Mouse (Mus musculus) T-cell, adult 2 months (primary cell): ENCODE data around the gene Atpaf1.

Experiments
- DNase-seq: peaks from one replicate; pipeline ENCODE4 v3.0.0; 2022; ENCODE audit warnings: low spot score

Gene Atpaf1

DNA sequence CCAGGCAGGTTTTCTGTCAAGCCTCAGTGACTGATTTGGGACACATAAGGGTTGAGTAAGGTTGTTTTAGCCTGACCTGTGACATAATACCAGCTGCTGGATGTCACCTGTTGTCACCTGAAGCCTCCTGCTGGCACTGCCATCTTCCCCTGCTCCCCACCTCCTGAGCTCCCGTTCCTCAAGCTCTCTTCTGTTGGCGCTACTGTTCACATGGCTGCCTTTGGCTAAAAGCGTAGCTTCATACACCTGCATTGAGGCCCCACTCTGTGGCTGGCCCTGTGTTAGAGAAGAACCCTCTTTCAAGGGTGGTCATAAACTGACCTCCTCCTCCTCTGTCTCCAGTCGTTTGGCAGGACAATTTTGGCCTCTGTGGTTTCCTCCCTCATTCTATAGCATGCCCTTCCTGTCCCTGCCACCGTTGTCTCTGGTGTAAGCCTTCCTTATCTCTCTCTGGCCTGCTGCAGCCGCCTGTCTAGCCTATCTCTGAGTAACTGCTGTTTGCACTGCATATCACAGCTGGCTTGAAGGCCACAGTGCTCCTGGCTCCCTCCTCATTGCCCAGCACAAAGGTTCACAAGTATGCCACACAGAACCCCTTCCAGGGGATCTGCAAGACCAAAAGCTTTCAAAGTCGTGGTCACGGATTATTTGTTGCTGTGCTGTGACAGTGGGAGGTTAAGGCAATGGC lies 64.5 kb downstream of the Atpaf1 start:
- no peak for DNase-seq

GRCm38 (mm10) chr4:115850111-115850510 lies 65.5 kb downstream of the Atpaf1 start:
- no peak for DNase-seq

- no peak for DNase-seq
These were observed 66.0 kb downstream of the Atpaf1 start for GRCm38 (mm10) chr4:115850631-115851030.

- DNase-seq: no peak
These were observed 67.0 kb downstream of the Atpaf1 start for GRCm38 (mm10) chr4:115851569-115851968.

DNA sequence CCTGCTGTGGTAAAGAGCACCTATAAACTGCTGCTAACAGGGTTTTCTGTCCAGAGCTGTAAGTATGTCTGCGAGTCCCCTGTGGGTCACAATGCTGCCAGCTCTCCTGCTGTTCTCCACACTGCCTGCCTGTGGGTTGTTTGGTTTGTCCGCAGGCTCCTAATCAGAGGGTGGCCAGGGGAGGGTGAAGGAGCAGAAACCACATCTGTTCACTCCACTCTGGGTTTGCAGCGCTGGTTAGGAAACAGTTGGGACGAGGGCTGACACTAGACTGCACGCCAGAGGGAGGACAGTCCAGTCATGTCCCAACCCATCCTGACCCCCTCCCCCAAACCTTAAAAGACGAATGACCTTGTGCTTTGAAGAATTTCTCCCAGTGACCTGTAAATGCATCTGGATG lies 70.5 kb downstream of the Atpaf1 start:
- no peak for DNase-seq

- DNase-seq: no peak
These were observed 71.0 kb downstream of the Atpaf1 start for GRCm38 (mm10) chr4:115855609-115856008.

DNA sequence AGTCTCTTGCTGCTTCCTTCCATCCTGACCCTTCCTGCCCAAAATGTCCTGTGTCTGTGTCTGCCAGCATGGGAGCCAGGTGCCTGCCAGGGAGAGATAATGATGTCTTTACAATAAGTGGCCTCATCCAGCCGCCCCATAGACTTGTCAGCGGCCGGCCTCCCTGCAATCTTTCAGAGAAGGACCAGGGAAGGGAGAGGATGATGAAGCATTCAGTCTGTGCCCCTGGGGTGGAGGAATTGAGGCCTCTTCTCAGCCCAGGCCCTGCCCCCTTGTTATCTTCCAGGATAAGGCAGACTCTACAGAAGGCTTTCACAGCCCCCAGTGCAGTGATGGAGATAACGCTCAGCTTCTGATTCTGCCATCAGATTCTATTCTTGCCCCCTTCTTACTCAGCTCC lies 71.7 kb downstream of the Atpaf1 start:
- DNase-seq: no peak

DNA sequence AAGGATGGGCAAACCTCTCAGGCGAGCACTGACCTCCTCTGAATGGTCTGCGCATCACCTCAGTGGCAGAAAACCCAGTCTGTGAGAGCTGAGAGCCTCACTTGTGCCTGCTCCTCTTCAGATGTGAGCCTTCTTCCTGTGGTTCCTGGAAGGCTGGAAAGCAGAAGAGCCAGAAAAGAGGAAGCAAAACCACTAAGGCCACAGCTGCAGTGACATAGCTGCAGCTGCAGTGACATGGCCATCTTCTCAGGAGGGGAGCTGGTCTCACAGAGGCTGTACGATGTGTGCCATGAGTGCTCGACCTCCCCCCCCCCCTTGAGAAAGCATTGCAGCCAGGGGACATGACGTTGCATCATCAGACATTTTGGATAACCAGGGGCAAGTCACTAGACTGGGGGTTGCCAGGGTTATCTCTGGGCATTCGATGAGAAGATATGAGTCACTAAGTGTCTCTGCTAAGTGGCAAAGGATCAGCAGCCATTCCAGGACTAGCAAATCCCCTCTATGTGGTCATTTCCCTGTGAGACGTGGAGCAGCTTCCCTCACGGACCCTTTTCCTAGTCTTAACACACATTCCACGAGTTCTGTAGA lies 72.8 kb downstream of the Atpaf1 start:
- no peak for DNase-seq

- DNase-seq: no peak
These were observed 78.7 kb downstream of the Atpaf1 start for GRCm38 (mm10) chr4:115863352-115863751.

DNA sequence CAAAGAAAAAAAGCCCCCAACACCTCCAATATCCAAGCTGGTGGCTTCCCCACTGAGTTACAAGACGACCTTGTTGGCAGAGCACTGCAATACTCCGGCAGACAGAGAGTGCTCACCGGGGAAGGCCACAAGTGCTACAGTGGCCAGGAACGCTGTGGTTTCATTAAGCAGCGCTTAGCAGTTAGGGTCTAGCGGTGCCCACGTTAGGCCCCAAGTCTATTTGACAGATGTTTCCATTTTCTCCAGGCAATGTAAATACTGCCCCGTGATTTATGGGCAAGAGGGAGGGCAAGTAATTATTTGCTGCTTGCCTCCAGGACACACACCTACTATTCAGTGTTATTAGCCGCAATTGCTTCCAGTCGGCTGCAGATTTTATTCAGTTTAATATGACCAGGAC lies 79.3 kb downstream of the Atpaf1 start:
- DNase-seq: no peak
